Mouse (Mus musculus): ENCODE data around the gene Nhs. TPM values are rescaled to one million over a fixed set of nuclear protein-coding genes. Genes with fewer than 3 reads are reported as not detected.

Gene Nhs
- total RNA-seq, 2 experiments from 2014 or later = not detected

GRCm38 (mm10) chrX:162021724-162022123, 137.8 kb downstream of the Nhs start:
- ATAC-seq (replicated peaks; ENCODE audit: poor library complexity, severe bottlenecking) = no peak

DNA sequence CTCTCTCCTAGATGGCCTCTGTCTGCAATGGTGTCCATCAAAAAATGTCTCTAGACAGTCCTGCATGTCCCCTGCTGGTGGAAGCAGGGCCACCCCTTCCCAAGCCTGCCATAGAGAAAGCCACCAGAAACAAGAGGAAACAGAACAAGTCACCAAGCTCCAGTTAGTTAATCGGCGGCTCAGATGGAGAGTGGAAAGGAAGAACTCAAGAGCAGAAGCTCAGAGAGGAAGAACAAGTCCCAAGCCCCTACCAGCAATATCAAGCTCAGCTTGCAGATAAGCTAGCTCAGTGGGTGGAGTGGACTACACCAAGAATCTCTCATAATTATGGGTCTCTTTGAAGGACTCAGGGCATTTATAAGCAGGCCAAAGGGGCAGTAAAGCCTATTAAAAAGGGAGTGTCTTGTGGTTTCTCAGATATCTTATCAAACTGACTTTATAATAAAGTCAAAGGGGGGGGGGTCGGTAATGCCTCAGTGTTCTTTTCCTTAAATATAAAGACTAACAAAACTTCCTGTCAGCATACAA, 139.4 kb downstream of the Nhs start:
- no peak for ATAC-seq (replicated peaks; ENCODE audit: poor library complexity, severe bottlenecking)

GRCm38 (mm10) chrX:162017471-162017870, 142.1 kb downstream of the Nhs start:
- no peak for ATAC-seq (replicated peaks; ENCODE audit: poor library complexity, severe bottlenecking)

- ATAC-seq (replicated peaks; ENCODE audit: poor library complexity, severe bottlenecking) = no peak
These were observed 147.0 kb downstream of the Nhs start for GRCm38 (mm10) chrX:162012570-162012969.

GRCm38 (mm10) chrX:162009876-162010275, 149.7 kb downstream of the Nhs start:
- ATAC-seq (replicated peaks; ENCODE audit: poor library complexity, severe bottlenecking) = no peak

GRCm38 (mm10) chrX:162003818-162004217, 155.7 kb downstream of the Nhs start:
- no peak for ATAC-seq (replicated peaks; ENCODE audit: poor library complexity, severe bottlenecking)

- no peak for ATAC-seq (replicated peaks; ENCODE audit: poor library complexity, severe bottlenecking)
These were observed 160.7 kb downstream of the Nhs start for GRCm38 (mm10) chrX:161998876-161999275.

DNA sequence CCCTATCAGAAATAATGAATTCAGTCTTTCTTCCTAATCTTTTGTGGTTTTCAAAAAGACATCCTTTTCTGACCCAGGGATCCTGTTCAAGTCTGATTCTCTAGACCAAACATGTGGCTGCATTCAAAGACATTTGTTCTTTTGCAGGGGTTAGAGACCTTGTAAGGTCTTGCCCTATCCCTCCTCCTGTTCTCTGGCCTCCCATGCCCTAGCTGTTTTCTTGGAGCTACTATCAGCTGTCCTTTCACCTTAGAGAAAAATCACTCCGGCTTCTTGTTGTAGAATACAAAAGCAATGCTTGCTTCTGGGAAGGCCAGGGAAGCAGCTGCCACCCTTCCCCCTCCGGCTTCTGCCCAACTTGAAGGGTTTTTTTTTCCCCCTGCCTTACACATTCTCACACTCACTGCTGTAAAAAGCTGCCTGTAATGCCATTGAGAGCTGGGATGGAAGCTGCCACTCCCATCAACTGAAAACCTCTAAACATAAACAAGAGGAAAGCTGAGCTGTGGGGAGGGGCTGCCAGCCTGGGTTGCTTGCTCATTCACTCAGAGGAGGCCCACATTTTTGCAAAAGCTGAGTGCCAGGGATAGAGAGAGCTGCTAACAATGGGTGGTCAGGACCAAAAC, 162.2 kb downstream of the Nhs start:
- ATAC-seq (replicated peaks; ENCODE audit: poor library complexity, severe bottlenecking) = no peak

GRCm38 (mm10) chrX:161990171-161990570, 169.4 kb downstream of the Nhs start:
- ATAC-seq (replicated peaks; ENCODE audit: poor library complexity, severe bottlenecking) = no peak

DNA sequence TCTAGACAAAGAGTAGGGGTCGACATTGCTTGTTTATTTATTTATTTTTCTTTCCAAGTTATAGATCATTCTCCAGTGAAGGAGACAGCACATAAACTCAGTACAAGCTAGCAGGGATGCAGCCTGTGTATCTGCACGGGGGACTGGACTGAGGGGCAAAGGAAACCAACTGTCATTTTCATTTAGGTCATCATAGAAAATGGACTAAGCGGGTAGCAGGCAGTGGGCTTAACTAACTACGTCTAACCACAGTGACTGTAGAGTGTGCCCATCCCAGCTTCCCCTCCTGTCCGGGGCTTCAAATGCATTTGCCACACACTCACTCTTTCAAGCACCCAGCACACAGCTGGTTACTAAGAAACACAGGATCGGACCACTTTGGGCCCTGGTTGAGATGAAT, 174.6 kb downstream of the Nhs start:
- ATAC-seq (replicated peaks; ENCODE audit: poor library complexity, severe bottlenecking) = no peak

DNA sequence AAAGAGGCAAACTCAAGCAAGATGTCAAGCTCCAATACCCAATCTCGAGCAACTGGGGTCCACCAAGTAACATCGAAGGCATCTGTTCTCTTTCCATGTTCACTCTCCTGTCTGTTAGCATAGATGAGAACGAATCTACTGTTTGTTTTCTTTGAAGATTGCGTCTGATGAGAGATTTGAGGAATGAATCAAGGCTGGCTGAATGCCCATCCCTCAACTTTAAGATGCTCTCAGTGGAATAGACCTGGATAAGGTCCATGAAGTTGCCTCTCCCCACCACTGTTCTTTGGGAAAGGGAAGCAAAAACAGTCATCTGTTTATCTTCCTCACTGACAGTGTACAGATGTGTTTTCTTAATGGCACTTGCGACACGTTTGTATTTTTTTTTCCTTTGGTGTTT, 178.1 kb downstream of the Nhs start:
- no peak for ATAC-seq (replicated peaks; ENCODE audit: poor library complexity, severe bottlenecking)

DNA sequence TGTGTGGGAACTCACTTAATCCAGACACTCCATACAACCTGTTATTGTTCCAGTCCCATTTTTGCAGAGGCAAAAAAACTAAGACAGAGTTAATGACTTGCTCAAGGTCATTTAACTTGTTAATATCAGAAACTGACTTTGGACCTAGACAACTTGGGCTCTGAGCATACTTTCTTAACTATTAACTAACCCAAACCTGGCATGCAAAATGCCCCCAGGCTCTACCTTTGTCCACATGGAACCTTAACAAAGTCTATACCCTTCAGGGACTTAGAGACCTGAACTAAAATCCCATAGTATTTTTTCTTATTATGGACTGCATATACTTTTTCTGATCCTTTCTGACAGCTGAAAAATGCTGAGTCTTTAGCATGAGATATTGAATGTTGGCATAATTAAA, 179.6 kb downstream of the Nhs start:
- ATAC-seq (replicated peaks; ENCODE audit: poor library complexity, severe bottlenecking) = no peak

- no peak for ATAC-seq (replicated peaks; ENCODE audit: poor library complexity, severe bottlenecking)
These were observed 182.2 kb downstream of the Nhs start for GRCm38 (mm10) chrX:161977236-161977841.

- ATAC-seq (replicated peaks; ENCODE audit: poor library complexity, severe bottlenecking) = no peak
These were observed 183.2 kb downstream of the Nhs start for GRCm38 (mm10) chrX:161976376-161976775.

DNA sequence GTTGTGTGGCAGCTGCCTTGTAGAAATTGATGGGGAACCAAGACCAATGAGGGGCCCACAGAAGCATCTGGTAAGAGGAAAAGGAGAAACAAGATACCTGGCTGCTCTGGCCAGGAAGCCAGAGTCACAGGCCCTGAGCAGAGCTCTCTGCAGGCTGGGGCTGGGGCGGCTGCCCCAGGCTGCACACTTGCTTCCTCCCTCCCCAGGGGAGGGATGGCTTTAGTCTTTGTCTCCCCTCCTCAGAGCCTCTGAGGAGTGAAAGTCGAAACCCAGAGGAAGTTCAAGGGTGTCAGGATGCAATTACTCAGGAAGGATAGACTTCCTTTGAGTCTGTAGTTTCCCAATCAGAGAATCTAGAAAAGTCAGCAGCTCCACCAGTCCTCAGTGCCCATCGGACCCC, 186.0 kb downstream of the Nhs start:
- ATAC-seq (replicated peaks; ENCODE audit: poor library complexity, severe bottlenecking) = peak; percentile 85

GRCm38 (mm10) chrX:161972723-161973122, 186.8 kb downstream of the Nhs start:
- peak; percentile 60 for ATAC-seq (replicated peaks; ENCODE audit: poor library complexity, severe bottlenecking)

DNA sequence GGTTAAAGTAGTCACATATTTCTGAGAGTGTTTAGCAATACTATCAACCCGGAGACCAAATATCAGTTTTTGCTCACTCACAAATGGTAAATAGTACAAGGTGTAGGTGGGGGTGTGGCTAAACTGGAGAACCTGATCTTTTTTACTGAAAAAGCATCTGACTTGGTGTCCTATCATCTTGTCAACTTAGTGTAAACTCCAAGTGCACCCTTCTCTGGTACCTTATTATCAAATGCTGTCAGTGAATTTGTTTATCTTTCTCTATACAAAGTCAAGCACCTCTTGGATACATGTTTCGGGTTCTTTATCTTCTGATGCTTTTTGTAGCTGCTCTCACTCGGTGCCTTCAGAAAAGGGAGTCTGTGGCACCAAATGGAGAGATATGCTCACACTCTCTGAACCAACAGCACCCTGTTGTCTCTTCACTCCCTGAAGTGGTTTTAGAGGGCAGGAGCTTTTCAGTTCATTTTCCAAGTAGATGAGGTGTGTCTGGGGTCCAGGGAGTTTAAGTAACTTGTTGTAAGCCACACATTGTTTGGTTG, 187.5 kb downstream of the Nhs start:
- ATAC-seq (replicated peaks; ENCODE audit: poor library complexity, severe bottlenecking) = no peak

- ATAC-seq (replicated peaks; ENCODE audit: poor library complexity, severe bottlenecking) = no peak
These were observed 188.4 kb downstream of the Nhs start for GRCm38 (mm10) chrX:161971131-161971530.

DNA sequence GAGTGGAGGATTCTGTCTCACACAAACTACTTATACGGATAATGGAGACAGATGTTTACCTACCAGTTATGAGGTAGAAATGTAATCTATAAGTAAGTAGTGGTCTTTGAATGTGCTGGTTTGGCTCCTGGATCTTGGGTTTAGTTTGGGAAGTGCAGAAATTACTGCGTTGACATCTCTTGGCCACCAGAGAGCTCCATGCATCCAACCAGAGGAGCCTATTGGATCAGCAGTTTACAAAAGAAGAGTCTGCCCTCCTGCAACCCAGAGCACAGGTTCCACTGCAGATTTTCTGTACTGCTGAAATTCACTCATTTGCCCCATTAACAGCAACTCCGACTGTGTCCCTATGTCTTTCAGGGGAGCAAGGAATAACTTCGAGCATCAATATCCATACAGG, 191.8 kb downstream of the Nhs start:
- ATAC-seq (replicated peaks; ENCODE audit: poor library complexity, severe bottlenecking) = peak; percentile 56

DNA sequence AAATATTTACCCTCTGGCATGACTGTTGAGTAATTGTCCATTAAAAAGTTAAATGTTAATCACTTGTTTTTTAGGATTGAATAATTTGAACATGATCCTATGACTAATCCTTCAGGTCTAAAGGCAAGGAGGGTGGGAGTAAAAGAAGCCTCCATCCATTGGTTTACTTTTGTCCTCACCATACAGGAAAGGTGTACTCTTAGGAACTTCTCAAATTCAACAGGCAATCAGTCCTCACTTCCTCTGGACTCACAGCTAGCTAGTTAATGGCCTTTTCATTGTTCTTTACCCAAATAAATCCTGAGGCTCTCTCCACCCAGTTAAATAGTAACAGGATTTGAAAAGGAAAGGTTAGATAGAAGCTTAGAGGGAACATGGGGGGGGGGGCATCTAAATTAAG, 196.2 kb downstream of the Nhs start:
- no peak for ATAC-seq (replicated peaks; ENCODE audit: poor library complexity, severe bottlenecking)

DNA sequence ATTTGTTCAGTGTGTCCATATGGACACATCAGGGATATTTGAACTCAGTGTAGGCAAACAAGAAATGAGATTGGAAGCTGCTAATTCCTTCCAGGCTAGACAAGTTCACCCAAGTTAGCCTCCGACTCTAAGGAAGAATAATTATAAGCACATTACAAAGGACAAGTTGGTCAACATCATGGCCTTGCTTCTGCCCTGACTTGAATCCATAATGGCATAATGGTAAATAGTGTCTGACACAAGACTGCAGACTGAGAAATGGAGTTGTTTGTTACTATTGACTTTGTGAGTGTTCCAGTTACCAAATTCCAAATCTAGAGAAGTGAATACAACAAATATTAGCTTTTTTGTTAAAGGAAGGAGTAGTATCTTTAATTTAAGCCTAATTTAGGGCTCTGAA, 196.7 kb downstream of the Nhs start:
- no peak for ATAC-seq (replicated peaks; ENCODE audit: poor library complexity, severe bottlenecking)

GRCm38 (mm10) chrX:161961756-161962155, 197.8 kb downstream of the Nhs start:
- no peak for ATAC-seq (replicated peaks; ENCODE audit: poor library complexity, severe bottlenecking)
